Mouse (Mus musculus): ENCODE results near the gene Il17d.

The Il17d gene

GRCm38 (mm10) chr14:57524671-57525387, at the start of gene Il17d:
Gene Il17d, plus strand, starts transcription at chr14:57524777.
- DNase-seq: peak; percentile 77

GRCm38 (mm10) chr14:57475057-57475456, 49.5 kb upstream of the Il17d start:
- no peak for DNase-seq

GRCm38 (mm10) chr14:57482262-57482661, 42.3 kb upstream of the Il17d start:
- no peak for DNase-seq

- no peak for DNase-seq
Measured at GRCm38 (mm10) chr14:57484183-57484582, 40.4 kb upstream of the Il17d start.

- no peak for DNase-seq
Measured at GRCm38 (mm10) chr14:57489696-57490095, 34.9 kb upstream of the Il17d start.

- DNase-seq: no peak
Measured at GRCm38 (mm10) chr14:57493840-57494239, 30.7 kb upstream of the Il17d start.

- peak; percentile 96 for DNase-seq
Measured at GRCm38 (mm10) chr14:57503729-57504128, 20.8 kb upstream of the Il17d start.

GRCm38 (mm10) chr14:57509554-57509953, 15.0 kb upstream of the Il17d start:
- DNase-seq: no peak

- no peak for DNase-seq
Measured at GRCm38 (mm10) chr14:57515156-57515762, 9.3 kb upstream of the Il17d start.

- DNase-seq: no peak
Measured at GRCm38 (mm10) chr14:57517001-57517400, 7.6 kb upstream of the Il17d start.

GRCm38 (mm10) chr14:57523762-57524161, 815 bp upstream of the Il17d start:
- DNase-seq: no peak

- DNase-seq: peak; percentile 93
Measured at GRCm38 (mm10) chr14:57525388-57526049, 942 bp downstream of the Il17d start.

GRCm38 (mm10) chr14:57526050-57526623, 1.6 kb downstream of the Il17d start:
- DNase-seq: peak; percentile 67

- no peak for DNase-seq
Measured at GRCm38 (mm10) chr14:57527122-57527521, 2.5 kb downstream of the Il17d start.

GRCm38 (mm10) chr14:57527598-57527997, 3.0 kb downstream of the Il17d start:
- DNase-seq: no peak

GRCm38 (mm10) chr14:57529086-57529785, 4.7 kb downstream of the Il17d start:
- DNase-seq: no peak

- no peak for DNase-seq
Measured at GRCm38 (mm10) chr14:57529786-57530515, 5.4 kb downstream of the Il17d start.

- no peak for DNase-seq
Measured at GRCm38 (mm10) chr14:57532577-57532976, 8.0 kb downstream of the Il17d start.

- DNase-seq: no peak
Measured at GRCm38 (mm10) chr14:57533214-57533613, 8.6 kb downstream of the Il17d start.

- DNase-seq: no peak
Measured at GRCm38 (mm10) chr14:57533841-57534240, 9.3 kb downstream of the Il17d start.

- no peak for DNase-seq
Measured at GRCm38 (mm10) chr14:57534346-57534745, 9.8 kb downstream of the Il17d start.

- DNase-seq: peak; percentile 68
Measured at GRCm38 (mm10) chr14:57534961-57535360, 10.4 kb downstream of the Il17d start.
